Mouse (Mus musculus) liver, embryonic 14.5 days (tissue): ENCODE measurements around the gene Ankrd13d.

ENCODE experiments used
- CTCF ChIP-seq: IDR thresholded peaks from 2 replicates; pipeline ENCODE4 v1.5.1; 2016; ENCODE audit warnings: antibody characterized with exemption, low read depth, control low read depth
- EP300 ChIP-seq: IDR thresholded peaks from 2 replicates; pipeline ENCODE4 v1.6.1; 2016; ENCODE audit warnings: antibody characterized with exemption, low read depth

DNA sequence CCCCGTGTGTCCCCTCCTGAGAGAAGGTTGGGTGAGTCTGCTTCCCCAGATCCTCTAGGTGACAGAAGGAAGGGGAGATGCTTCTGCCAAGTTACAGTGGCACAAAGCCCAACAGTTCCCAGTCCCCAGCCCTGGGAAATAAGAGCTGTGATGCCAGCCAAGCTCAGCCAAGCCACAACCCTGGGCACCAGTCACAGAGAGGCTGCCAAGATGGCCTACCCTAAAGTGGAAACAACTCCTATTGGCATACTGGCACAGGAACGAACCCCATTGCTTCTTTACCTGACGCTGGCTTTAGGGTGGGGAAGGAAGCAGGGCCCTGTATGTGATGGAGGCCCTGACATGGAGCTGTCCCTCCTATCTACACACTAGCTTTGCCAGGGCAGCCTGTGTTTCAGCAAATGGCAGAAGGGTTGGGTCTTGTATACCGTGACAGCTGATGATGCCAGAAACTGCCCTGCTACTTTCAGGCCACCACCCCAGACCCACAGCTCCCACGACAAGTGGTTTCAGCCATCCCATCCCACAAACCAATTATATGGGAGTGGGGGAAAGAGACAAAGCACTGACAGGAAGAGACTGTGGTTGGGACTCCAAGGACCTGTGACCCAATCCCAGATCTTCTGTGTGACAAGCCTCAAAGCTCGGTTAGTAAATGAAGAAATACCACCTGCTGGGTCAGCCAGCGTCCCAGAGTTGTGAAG, 20.2 kb upstream of the Ankrd13d start:
- TF ChIP-seq CTCF = no peak
- TF ChIP-seq EP300 = no peak
